Mouse (Mus musculus) heart, adult 2 months (tissue): ENCODE results near the gene Gm572.

Source experiments
- CTCF ChIP-seq: fragments of 200-600 bp; IDR thresholded peaks from 2 replicates; pipeline ENCODE4 v1.8.1; 2022; ENCODE audit warnings: antibody characterized with exemption, mild to moderate bottlenecking, moderate library complexity
- EP300 ChIP-seq: fragments of 200-500 bp; IDR thresholded peaks from 2 replicates; pipeline ENCODE4 v1.6.1; 2011; ENCODE audit warnings: low read depth, low read length, control low read depth; ENCODE audit not compliant: insufficient read depth
- POLR2A ChIP-seq: fragments of 200-500 bp; IDR thresholded peaks from 2 replicates; pipeline ENCODE4 v1.6.1; 2011; ENCODE audit warnings: mild to moderate bottlenecking, low read depth, low read length, control low read depth; ENCODE audit not compliant: insufficient read depth

DNA sequence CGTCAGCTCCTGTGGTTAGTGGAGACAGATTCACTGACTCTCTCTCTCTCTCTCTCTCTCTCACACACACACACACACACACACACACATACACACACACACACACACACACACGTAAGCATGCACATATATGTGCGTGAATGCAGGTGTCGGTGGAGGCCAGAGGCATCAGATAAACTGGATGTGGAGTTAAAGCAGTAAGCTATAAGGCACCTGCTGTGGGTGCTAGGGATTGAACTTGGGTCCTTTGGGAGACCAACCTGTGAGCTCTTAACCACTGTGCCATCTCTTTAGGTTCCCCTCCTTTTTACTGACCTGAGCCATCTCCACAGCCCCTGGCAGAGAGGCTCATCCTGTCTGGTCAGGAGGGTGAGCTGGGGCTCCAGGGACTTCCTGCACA, 39.8 kb downstream of the Gm572 start:
- TF ChIP-seq CTCF (no peak), POLR2A (no peak), EP300 (no peak)
